Mouse (Mus musculus) urinary bladder, postnatal 4 days (tissue): ENCODE results near the gene Cemip.
"Not testable (repeated sequence)": the region's sequence is repeated elsewhere in the genome, so short reads cannot be mapped to it uniquely, and the experiment has no call there.

Experiments used
- DNase-seq, 2 experiments: peaks; one replicate each; pipeline ENCODE4 v3.0.0; 2021 to 2022; ENCODE audit warnings: low spot score in 2 of 2

Gene Cemip

GRCm38 (mm10) chr7:84086039-84086829, at the start of gene Cemip:
Gene Cemip, minus strand, starts transcription at chr7:84086502.
- peak; percentile 82 to 87 for DNase-seq

DNA sequence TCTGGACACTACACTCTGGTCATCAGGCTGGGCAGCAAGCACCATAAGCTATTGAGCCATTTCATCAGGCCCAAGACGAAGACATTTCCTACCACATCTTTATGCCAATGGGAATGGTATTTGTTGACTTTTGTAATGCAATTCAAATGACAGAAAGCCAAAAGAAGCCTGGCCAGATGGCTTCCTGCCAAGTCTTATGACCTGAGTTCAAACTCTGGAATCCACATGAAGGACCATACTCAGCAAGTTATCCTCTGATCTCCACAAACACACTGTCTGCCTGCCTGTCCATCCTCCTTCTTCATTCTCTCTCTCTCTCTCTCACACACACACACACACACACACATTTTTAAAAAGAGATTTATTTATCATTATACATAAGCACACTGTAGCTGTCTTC, 46.4 kb upstream of the Cemip start:
- no peak for DNase-seq

DNA sequence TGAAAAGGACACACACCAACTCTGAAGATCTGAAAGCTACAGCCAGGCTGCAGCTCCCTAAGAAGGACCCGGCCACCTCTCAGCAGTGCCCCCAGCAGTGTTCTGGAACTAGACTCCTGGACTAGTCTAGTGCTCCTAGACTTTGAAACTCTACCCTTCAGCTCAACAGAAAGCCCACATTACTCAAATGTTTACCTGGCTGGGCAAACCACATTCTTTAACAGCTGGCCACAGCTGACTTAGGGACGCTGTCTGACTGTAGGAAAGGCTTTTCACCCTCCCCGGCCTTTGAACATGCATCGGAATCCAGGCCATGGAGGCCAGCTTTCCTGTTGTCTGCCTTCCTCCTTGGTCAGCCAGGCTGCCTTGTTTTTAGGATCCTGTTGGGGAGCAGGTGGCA, 45.4 kb upstream of the Cemip start:
- no peak for DNase-seq

DNA sequence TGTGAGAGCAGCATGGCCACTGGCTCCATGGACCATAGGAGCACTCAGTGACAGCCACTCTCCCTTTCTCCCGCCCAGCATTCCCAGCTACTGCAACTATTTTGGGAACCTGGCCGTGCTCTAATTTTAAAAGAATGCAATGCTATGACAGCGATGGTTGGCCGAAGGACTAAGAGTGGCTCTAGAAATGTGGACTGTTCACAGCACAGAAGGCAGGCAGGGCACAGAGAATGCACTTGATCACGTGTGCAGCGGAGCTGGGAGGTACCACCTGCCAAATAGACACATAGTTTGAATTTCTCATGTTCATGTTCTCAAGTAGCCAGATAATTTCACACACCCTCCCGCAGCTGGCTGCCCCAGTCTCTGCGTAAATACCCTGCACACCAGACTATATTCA, 42.4 kb upstream of the Cemip start:
- peak in 1 of 2 experiments; percentile 27 for DNase-seq

- DNase-seq, result no peak
These were observed 39.4 kb upstream of the Cemip start for GRCm38 (mm10) chr7:84125730-84126129.

DNA sequence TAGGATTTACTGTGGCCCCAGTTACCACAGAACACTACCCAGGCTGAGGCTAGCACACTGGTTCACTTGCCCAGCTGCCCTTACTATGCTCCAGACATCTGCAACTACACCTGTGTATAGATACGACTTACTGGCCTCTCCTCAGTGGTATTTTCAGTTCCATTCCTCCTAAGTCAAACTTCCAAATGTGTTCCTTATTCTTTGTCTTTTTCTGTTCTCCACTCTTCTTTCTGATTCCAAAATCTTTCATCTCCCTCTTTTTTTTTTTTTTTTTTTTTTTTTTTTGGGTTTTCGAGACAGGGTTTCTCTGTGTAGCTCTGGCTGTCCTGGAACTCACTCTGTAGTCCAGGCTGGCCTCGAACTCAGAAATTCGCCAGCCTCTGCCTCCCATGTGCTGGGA, 37.3 kb upstream of the Cemip start:
- not testable (repeated sequence) for DNase-seq

DNA sequence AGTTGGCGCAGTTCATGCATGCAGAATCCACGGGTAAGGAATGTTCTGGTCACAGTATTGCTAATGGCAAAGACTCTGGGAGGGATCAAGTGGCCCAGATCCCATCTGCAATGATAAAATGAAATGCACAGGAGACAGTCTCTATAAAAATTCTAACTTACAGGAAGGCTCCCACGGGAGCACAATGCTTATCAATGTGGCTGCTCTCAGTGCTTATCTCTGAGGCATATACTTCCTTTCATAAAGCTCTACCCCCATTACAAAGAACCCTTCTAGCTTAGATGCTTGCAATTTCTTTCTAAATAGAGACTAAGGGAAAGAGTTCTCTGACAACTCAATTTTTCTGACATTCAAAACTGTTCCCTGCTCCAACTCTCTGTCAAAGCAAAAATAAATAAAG, 35.5 kb upstream of the Cemip start:
- no peak for DNase-seq

GRCm38 (mm10) chr7:84120142-84120760, 33.9 kb upstream of the Cemip start:
- no peak for DNase-seq

DNA sequence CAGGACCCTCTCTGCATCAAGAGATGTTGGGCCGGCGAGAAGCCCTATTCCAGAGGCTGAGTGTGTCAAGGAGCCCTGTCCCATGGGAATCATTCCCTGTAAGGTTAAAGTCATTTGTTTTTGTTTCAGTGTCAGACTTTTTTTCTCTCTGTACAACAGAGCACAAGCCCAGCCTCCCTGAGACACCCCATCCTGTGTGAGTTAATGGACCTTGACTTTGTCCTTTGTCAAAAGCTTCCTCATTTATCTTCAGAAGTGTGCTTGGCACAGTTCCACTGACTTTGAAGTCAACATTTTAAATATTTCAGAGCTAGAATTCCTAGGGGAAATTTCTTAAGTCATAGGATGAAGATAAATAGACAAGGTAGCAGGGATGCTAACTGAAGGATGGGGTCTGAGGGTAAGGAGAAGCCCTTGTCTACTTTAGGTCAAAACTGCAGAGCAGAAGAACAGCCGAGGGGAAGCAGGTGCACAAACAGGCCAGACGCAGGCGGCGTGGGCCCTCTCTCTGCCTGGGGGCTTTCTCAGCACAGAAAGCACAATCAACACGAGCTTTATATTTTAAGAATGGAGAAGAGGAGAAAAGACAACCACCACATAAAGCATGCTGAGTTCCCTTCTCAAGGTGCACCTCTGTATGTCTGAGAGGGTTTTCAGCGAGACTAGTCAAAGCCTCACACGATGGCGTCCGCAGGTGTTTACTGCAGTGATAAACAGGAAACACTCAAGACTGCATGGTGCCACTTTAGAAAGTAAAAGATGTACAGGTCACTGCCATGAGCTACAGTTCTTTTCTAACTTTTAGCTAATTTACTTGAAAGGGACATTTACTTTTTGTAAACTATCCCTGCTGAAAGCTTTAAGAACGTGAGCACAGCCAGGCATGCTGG, 33.2 kb upstream of the Cemip start:
- no peak for DNase-seq

GRCm38 (mm10) chr7:84117543-84118122, 31.3 kb upstream of the Cemip start:
- no peak for DNase-seq

- DNase-seq, result no peak
These were observed 30.6 kb upstream of the Cemip start for GRCm38 (mm10) chr7:84116621-84117542.

GRCm38 (mm10) chr7:84115385-84115784, 29.1 kb upstream of the Cemip start:
- DNase-seq, result no peak

GRCm38 (mm10) chr7:84114775-84115174, 28.5 kb upstream of the Cemip start:
- DNase-seq, result no peak

GRCm38 (mm10) chr7:84113035-84113390, 26.7 kb upstream of the Cemip start:
- DNase-seq, result no peak

GRCm38 (mm10) chr7:84112351-84113034, 26.2 kb upstream of the Cemip start:
- DNase-seq, result no peak

DNA sequence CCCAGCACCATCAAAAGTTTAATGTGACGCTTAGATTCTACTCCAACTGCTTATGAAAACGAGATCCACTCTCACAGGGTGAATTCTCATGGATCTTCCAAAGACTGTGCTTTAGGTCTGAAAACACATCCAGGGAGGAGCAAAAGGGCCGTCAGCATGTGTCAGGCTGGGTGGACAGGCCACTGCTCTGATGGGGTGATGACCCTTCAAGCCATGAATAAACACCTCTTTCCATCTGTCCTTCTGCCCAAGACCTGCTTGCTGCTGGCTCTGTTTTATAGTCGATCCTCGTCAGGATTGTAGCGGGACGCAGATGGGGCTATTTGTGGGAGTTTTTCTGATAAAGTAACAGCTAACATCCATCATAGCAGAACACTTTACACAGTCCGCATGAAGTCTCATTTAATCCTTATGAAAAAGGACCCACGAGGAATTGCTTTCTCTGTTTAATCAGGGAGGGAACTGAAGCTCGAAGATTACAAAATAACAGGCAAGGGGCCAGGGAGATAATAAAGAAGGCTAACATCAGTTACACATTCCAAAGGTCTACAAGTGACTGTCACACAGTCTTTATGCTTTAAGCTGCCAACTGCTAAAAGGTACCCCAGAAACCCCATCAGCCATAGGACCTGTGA, 25.5 kb upstream of the Cemip start:
- DNase-seq, result no peak

DNA sequence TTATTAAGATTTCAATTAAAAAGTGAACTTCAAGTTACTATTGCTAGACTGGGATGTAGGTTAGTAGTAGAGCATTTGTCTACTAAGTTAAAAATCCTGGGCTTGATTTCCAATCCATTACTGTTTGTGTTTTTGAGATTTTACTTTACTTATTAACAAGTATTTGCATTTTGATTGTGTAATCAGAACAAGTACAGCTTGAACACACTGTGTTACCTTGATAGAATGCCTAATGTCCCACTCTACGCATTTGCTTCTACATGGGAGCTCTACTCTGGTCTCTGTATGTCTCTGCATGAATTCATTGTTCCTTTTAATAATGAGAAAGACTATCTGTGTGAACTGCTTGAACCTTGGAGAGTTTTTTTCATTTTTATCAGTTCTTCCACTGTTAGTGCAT, 20.6 kb upstream of the Cemip start:
- no peak for DNase-seq

DNA sequence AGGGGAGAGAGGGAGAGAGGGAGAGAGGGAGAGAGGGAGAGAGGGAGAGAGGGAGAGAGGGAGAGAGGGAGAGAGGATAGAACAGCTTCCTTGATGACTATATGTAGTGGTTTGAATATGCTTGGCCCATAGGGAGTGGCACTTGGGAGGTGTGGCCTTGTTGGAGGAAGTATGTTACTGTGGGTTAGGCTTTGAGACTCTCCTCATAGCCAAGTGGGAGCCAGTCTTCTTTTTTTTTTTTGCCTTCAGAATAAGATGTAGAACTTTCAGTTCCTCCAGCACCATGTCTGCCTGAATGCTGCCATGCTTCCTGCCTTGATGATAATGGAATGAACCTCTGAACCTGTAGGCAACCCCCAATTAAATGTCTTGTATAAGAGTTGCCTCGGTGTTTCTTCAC, 16.3 kb upstream of the Cemip start:
- DNase-seq, result no peak

GRCm38 (mm10) chr7:84100672-84101071, 14.4 kb upstream of the Cemip start:
- DNase-seq, result no peak

DNA sequence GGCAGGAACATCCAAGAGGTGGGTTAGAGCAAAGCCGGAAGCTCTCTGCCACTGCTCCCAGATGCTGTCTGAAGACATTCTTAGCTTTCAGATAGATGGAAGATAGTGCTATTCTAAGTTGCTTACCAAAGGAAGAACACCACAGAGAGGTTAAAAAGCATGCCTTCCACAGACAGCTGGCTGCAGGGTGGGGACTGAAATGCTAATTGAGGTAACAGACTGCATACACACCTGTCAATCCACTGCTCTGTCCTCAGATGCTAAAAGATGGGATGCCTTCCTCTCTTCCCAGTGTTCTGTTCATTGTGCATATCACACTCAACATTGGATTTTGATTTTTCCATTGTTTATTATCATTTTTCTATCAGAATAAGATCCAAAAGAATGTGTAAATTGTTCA, 11.8 kb upstream of the Cemip start:
- DNase-seq, result no peak
